Mouse (Mus musculus): Measurements from ENCODE around the gene Rps6kc1. TPM values are rescaled to one million over a fixed set of nuclear protein-coding genes. Genes with fewer than 3 reads are reported as not detected.

Gene Rps6kc1
- polyA plus RNA-seq, 1 experiment from 2014 or later = 17.6 TPM

GRCm38 (mm10) chr1:190898186-190898585, 13.4 kb downstream of the Rps6kc1 start:
- H3K4me2 ChIP-seq (ENCODE audit: low read depth, low read length) = no peak overlapping the region
- no peaks in the 10 kb centered on the region for H3K9me3 ChIP-seq (replicated peaks; ENCODE audit: control insufficient read depth, low read length)
- no peaks in the 10 kb centered on the region for H3K27me3 ChIP-seq (ENCODE audit: control insufficient read depth, insufficient read depth, low read length)
- H3K9ac ChIP-seq (replicated peaks; ENCODE audit: low read length) = no peak overlapping the region
- H3K36me3 ChIP-seq (replicated peaks; ENCODE audit: control insufficient read depth, insufficient read depth, low read depth, low read length) = 0 out of 2 replicates have a peak, but pooled peaks cover 2% of the 10 kb centered on the region
- no peaks in the 10 kb centered on the region for H3K4me1 ChIP-seq (ENCODE audit: control insufficient read depth, insufficient read depth, low read length)
- H3K4me3 ChIP-seq (ENCODE audit: low read depth, low read length) = no peak overlapping the region
- no peak overlapping the region for H3K27ac ChIP-seq (replicated peaks; ENCODE audit: low read depth, low read length)
- DNase-seq (ENCODE audit: low spot score) (no peak), ATAC-seq (replicated peaks; ENCODE audit: insufficient number of reproducible peaks, low FRiP score, low TSS enrichment, low read depth) (no peak)
- WGBS = 92% methylated on average over 3 of the region's 3 CpGs

GRCm38 (mm10) chr1:190893559-190894167, 17.9 kb downstream of the Rps6kc1 start:
- no peaks in the 10 kb centered on the region for H3K9me3 ChIP-seq (replicated peaks; ENCODE audit: control insufficient read depth, low read length)
- no peaks in the 10 kb centered on the region for H3K27me3 ChIP-seq (ENCODE audit: control insufficient read depth, insufficient read depth, low read length)
- no peak overlapping the region for H3K9ac ChIP-seq (replicated peaks; ENCODE audit: low read length)
- H3K27ac ChIP-seq (replicated peaks; ENCODE audit: low read depth, low read length) = no peak overlapping the region
- 87% methylated on average over 6 of the region's 6 CpGs for WGBS
- H3K36me3 ChIP-seq (replicated peaks; ENCODE audit: control insufficient read depth, insufficient read depth, low read depth, low read length) = no peaks in the 10 kb centered on the region
- H3K4me2 ChIP-seq (ENCODE audit: low read depth, low read length) = no peak overlapping the region
- H3K4me1 ChIP-seq (ENCODE audit: control insufficient read depth, insufficient read depth, low read length) = no peaks in the 10 kb centered on the region
- no peak overlapping the region for H3K4me3 ChIP-seq (ENCODE audit: low read depth, low read length)
- ATAC-seq (replicated peaks; ENCODE audit: insufficient number of reproducible peaks, low FRiP score, low TSS enrichment, low read depth) = no peak
- DNase-seq (ENCODE audit: low spot score) = no peak

- DNase-seq (ENCODE audit: low spot score) = no peak
- no peak for ATAC-seq (replicated peaks; ENCODE audit: insufficient number of reproducible peaks, low FRiP score, low TSS enrichment, low read depth)
- Histone ChIP-seq H3K4me1 (ENCODE audit: control insufficient read depth, insufficient read depth, low read length) (no peaks in the 10 kb centered on the region), H3K27ac (replicated peaks; ENCODE audit: low read depth, low read length) (no peak overlapping the region), H3K4me2 (ENCODE audit: low read depth, low read length) (no peak overlapping the region), H3K4me3 (ENCODE audit: low read depth, low read length) (no peak overlapping the region), H3K27me3 (ENCODE audit: control insufficient read depth, insufficient read depth, low read length) (no peaks in the 10 kb centered on the region), H3K9me3 (replicated peaks; ENCODE audit: control insufficient read depth, low read length) (no peaks in the 10 kb centered on the region), H3K9ac (replicated peaks; ENCODE audit: low read length) (no peak overlapping the region), H3K36me3 (replicated peaks; ENCODE audit: control insufficient read depth, insufficient read depth, low read depth, low read length) (no peaks in the 10 kb centered on the region; the same call in 1 of the 2 replicates)
- WGBS = 89% methylated on average over 16 of the region's 16 CpGs
These were observed 22.9 kb downstream of the Rps6kc1 start for GRCm38 (mm10) chr1:190888646-190889045.

GRCm38 (mm10) chr1:190888031-190888430, 23.5 kb downstream of the Rps6kc1 start:
- DNase-seq (ENCODE audit: low spot score) = no peak
- H3K36me3 ChIP-seq (replicated peaks; ENCODE audit: control insufficient read depth, insufficient read depth, low read depth, low read length) = no peaks in the 10 kb centered on the region; the same call in 1 of the 2 replicates

GRCm38 (mm10) chr1:190886014-190886413, 25.6 kb downstream of the Rps6kc1 start:
- DNase-seq (ENCODE audit: low spot score) = no peak
- Histone ChIP-seq H3K36me3 (replicated peaks; ENCODE audit: control insufficient read depth, insufficient read depth, low read depth, low read length) (no peaks in the 10 kb centered on the region; the same call in 1 of the 2 replicates), H3K4me3 (ENCODE audit: low read depth, low read length) (no peak overlapping the region), H3K27me3 (ENCODE audit: control insufficient read depth, insufficient read depth, low read length) (no peaks in the 10 kb centered on the region), H3K9me3 (replicated peaks; ENCODE audit: control insufficient read depth, low read length) (no peaks in the 10 kb centered on the region), H3K9ac (replicated peaks; ENCODE audit: low read length) (no peak overlapping the region), H3K27ac (replicated peaks; ENCODE audit: low read depth, low read length) (no peak overlapping the region), H3K4me2 (ENCODE audit: low read depth, low read length) (no peak overlapping the region), H3K4me1 (ENCODE audit: control insufficient read depth, insufficient read depth, low read length) (no peaks in the 10 kb centered on the region)
- 93% methylated on average over 4 of the region's 4 CpGs for whole genome bisulfite sequencing
- ATAC-seq (replicated peaks; ENCODE audit: insufficient number of reproducible peaks, low FRiP score, low TSS enrichment, low read depth) = no peak

More at GRCm38 (mm10) chr1:190888031-190888430, 23.5 kb downstream of the Rps6kc1 start:
- Histone ChIP-seq H3K27me3 (ENCODE audit: control insufficient read depth, insufficient read depth, low read length) (no peaks in the 10 kb centered on the region), H3K4me3 (ENCODE audit: low read depth, low read length) (no peak overlapping the region), H3K9me3 (replicated peaks; ENCODE audit: control insufficient read depth, low read length) (no peaks in the 10 kb centered on the region), H3K4me2 (ENCODE audit: low read depth, low read length) (no peak overlapping the region), H3K27ac (replicated peaks; ENCODE audit: low read depth, low read length) (no peak overlapping the region), H3K4me1 (ENCODE audit: control insufficient read depth, insufficient read depth, low read length) (no peaks in the 10 kb centered on the region), H3K9ac (replicated peaks; ENCODE audit: low read length) (no peak overlapping the region)
- ATAC-seq (replicated peaks; ENCODE audit: insufficient number of reproducible peaks, low FRiP score, low TSS enrichment, low read depth) = no peak
- WGBS = 89% methylated on average over 2 of the region's 2 CpGs

- no peak for ATAC-seq (replicated peaks; ENCODE audit: insufficient number of reproducible peaks, low FRiP score, low TSS enrichment, low read depth)
These were observed 30.1 kb downstream of the Rps6kc1 start for GRCm38 (mm10) chr1:190881422-190881821.

GRCm38 (mm10) chr1:190880638-190881037, 30.9 kb downstream of the Rps6kc1 start:
- H3K27me3 ChIP-seq (ENCODE audit: control insufficient read depth, insufficient read depth, low read length) = no peaks in the 10 kb centered on the region
- WGBS = 76% methylated on average over 6 of the region's 6 CpGs
- ATAC-seq (replicated peaks; ENCODE audit: insufficient number of reproducible peaks, low FRiP score, low TSS enrichment, low read depth) = no peak

More at GRCm38 (mm10) chr1:190881422-190881821, 30.1 kb downstream of the Rps6kc1 start:
- H3K27me3 ChIP-seq (ENCODE audit: control insufficient read depth, insufficient read depth, low read length) = no peaks in the 10 kb centered on the region
- H3K27ac ChIP-seq (replicated peaks; ENCODE audit: low read depth, low read length) = no peak overlapping the region
- H3K4me3 ChIP-seq (ENCODE audit: low read depth, low read length) = no peak overlapping the region
- H3K9ac ChIP-seq (replicated peaks; ENCODE audit: low read length) = no peak overlapping the region
- no peaks in the 10 kb centered on the region for H3K9me3 ChIP-seq (replicated peaks; ENCODE audit: control insufficient read depth, low read length)
- no peak overlapping the region for H3K4me2 ChIP-seq (ENCODE audit: low read depth, low read length)
- WGBS = 3% methylated on average over 2 of the region's 2 CpGs
- H3K4me1 ChIP-seq (ENCODE audit: control insufficient read depth, insufficient read depth, low read length) = no peaks in the 10 kb centered on the region
- DNase-seq (ENCODE audit: low spot score) = peak; percentile 84
- H3K36me3 ChIP-seq (replicated peaks; ENCODE audit: control insufficient read depth, insufficient read depth, low read depth, low read length) = no peaks in the 10 kb centered on the region; the same call in 1 of the 2 replicates

GRCm38 (mm10) chr1:190875751-190876150, 35.8 kb downstream of the Rps6kc1 start:
- Histone ChIP-seq H3K27me3 (ENCODE audit: control insufficient read depth, insufficient read depth, low read length) (no peaks in the 10 kb centered on the region), H3K4me2 (ENCODE audit: low read depth, low read length) (no peak overlapping the region), H3K4me3 (ENCODE audit: low read depth, low read length) (no peak overlapping the region), H3K27ac (replicated peaks; ENCODE audit: low read depth, low read length) (no peak overlapping the region), H3K4me1 (ENCODE audit: control insufficient read depth, insufficient read depth, low read length) (no peaks in the 10 kb centered on the region), H3K9ac (replicated peaks; ENCODE audit: low read length) (no peak overlapping the region), H3K36me3 (replicated peaks; ENCODE audit: control insufficient read depth, insufficient read depth, low read depth, low read length) (no peaks in the 10 kb centered on the region), H3K9me3 (replicated peaks; ENCODE audit: control insufficient read depth, low read length) (no peaks in the 10 kb centered on the region)
- DNase-seq (ENCODE audit: low spot score) (no peak), ATAC-seq (replicated peaks; ENCODE audit: insufficient number of reproducible peaks, low FRiP score, low TSS enrichment, low read depth) (no peak)
- WGBS = 96% methylated on average over 6 of the region's 6 CpGs

More at GRCm38 (mm10) chr1:190880638-190881037, 30.9 kb downstream of the Rps6kc1 start:
- Histone ChIP-seq H3K36me3 (replicated peaks; ENCODE audit: control insufficient read depth, insufficient read depth, low read depth, low read length) (no peaks in the 10 kb centered on the region; the same call in 1 of the 2 replicates), H3K27ac (replicated peaks; ENCODE audit: low read depth, low read length) (no peak overlapping the region), H3K4me2 (ENCODE audit: low read depth, low read length) (no peak overlapping the region), H3K4me3 (ENCODE audit: low read depth, low read length) (no peak overlapping the region), H3K4me1 (ENCODE audit: control insufficient read depth, insufficient read depth, low read length) (no peaks in the 10 kb centered on the region), H3K9ac (replicated peaks; ENCODE audit: low read length) (no peak overlapping the region), H3K9me3 (replicated peaks; ENCODE audit: control insufficient read depth, low read length) (no peaks in the 10 kb centered on the region)
- no peak for DNase-seq (ENCODE audit: low spot score)
